Mouse (Mus musculus) mature B cell (primary cell): ENCODE measurements around the gene Nek9.

ENCODE experiments used
- in situ Hi-C: fragments of 300-500 bp; cut with MboI; formaldehyde crosslinking; loops from 2 replicates; pipeline ENCODE4 v1.14.3; 2019

Gene Nek9

DNA sequence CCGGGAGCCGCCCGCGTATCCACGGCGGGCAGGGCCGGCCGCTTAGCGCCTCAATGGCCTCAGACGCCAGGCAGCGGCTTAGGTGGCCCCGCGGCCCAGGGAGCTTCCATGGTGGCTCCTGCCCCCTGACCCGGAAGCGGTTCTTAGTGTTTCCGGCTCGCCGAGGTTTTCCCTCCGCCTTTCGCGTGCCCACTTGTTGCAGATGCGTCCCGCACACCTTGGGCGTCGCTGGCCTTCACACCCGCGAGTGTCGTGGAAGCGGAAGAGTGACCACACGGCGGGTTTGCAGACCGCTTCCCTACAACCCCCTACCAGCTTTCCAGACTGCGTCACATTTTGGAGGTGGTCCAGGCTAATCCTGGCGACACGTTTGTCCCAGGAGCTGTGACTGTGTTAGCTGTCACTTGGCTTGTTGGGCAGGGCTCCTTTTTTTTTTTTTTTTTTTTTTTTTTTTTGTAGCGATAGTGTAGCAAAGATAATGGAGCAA, at the start of gene Nek9:
Nek9 (minus strand) TSS at position 120 of the 487 bp plus-strand sequence.
- in situ Hi-C loops, result no loop called here

DNA sequence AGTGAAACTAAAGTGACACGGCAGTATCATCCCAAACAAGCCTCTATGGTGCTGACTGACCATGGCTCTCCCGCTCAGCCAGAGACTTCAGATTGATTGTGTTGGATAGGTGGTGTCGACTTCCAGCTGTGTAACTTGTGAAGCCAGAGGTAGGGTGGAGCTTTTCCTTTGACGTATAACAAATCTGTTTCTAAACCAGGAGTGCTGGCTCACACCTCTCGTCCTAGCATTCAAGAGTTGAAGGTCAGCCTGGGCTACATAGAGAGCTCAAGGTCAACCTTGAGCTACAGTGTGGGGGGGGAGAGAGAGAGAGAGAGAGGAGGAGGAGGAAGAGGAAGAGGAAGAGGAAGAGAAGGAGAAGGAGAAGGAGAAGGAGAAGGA, 46.8 kb upstream of the Nek9 start:
- in situ Hi-C loops, result loop anchor here (5.0 kb wide), 1 partner anchor 46 kb away; no protein-coding TSS in a partner anchor

DNA sequence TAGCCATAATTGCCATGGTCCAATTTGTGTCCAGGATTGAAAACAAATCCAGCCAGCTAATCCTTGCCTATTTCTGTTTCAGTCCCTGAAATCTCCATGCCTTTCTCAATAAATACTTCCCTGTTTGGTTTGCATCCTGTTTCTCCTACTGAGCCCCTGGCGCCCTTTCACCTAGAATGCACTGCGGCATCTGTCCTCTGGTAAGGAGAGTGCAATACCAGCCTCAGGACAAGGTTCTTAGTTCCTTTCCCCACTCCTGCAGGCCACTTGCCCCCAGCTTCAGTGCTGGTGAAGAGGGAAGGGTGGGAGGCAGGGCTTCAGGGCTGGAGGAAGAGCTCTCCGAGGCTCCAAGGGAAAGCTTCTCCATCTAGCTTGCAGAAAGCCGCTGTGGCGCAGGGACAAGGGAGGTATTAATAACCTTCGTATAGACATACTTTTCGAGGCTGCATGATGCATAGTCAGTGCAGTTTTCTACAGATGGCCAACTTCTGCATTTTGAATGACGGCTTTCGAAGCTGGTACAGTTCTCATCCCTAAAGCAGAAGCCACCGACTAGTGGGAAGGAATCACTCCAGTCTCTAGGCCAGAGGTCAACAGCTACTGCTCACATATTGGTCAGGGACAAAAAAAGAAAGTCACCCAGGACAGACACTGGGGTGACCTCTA, 46.3 kb upstream of the Nek9 start:
- in situ Hi-C loops, result loop anchor here (5.0 kb wide), 1 partner anchor 47 kb away; no protein-coding TSS in a partner anchor

DNA sequence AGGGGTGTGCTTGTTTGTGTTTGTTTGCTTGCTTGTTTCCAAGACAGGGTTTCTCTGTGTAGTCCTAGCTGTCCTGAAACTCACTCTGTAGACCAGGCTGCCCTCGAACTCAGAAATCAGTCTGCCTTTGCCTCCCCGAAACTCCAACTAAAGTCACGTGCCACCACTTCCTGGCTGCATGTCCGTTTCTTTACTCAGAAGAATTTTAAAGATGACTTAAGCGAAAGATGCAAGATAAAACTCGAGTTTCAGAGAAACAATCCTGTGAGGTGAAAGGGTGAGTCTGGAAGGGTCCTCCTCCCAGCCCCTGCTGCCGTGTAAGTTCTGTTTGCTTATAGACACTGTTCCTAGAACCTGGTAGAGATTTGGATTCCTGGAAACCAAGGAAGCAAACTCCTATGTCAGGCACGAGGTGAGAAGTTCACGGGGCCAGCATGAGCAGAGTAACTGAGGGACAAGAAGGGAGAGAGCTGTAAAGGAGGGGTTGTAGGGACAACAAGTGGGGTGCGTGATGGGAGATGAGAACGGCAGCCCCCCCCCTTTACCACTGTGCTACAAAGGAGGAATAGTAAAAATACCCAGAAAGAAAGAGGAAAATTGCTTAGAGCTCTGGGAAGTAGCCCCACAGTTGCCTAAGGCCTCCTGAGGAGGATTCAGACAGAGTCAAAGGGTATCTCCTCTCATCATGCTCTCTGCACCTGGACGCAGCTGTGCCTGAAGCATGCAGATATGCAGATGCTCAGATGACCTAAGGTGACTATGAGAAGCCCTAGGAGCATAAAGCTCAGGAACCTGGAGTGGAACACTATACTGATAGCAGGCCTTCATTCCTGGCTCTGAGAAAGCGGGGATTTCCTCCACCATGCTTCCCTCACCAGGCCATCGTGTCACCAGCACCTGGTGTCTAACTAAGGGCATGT, 43.9 kb upstream of the Nek9 start:
- in situ Hi-C loops, result no loop called here

DNA sequence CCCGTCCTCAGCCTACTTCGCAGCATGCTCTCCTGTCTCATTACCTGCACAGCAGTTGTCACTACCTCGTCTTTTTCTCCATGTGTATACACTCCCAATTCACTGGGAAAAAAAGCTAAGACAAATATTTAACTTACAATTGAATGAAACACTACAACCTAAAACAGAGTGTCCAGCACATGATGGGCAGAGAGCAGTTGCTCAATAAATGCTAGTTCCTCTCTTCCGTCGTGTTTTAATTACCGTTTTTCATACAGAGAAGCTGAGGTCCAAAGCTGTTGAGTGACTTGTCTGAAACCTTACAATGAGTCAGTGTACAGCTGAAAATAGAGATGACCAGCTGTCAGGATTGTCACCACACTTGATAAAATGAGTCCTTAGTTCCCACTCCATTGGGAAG, 42.4 kb upstream of the Nek9 start:
- in situ Hi-C loops, result no loop called here

DNA sequence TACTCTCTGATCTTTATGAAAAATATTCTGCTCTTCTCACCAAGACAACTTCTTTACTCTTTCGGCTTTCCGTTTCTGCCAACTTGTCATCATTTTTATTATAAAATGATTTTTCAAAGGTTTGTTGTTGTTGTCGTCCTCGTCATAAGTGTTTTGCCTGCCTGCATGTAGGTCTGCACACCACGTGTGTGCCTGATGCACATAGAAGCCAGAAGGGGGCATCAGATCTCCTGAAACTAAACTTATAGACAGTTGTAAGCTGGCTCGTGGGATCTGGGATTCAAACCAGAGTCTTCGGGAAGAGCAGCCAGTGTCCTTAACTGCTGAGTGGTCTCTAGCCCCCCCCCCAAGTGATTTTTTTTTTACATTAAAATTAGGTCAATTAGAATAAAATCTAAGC, 41.8 kb upstream of the Nek9 start:
- in situ Hi-C loops, result no loop called here

DNA sequence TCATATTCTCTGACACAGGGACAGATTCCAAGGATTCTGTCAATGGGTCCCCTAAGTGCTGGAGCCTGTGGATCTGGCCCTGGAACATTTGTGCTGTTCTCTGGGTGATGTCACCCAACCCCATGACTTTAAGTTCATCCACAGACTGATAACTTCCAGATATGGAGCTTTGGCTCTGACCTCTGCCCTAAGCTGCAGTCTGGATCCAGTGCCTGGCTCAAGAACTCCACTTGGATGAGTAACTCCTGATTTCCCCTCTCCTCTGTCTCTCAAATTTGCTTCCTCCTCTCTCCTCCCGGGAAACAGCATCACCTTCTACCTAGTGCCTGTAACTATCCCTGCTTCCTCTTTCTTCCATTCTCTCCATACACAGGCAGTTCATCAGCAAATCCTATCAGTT, 41.1 kb upstream of the Nek9 start:
- in situ Hi-C loops, result no loop called here

DNA sequence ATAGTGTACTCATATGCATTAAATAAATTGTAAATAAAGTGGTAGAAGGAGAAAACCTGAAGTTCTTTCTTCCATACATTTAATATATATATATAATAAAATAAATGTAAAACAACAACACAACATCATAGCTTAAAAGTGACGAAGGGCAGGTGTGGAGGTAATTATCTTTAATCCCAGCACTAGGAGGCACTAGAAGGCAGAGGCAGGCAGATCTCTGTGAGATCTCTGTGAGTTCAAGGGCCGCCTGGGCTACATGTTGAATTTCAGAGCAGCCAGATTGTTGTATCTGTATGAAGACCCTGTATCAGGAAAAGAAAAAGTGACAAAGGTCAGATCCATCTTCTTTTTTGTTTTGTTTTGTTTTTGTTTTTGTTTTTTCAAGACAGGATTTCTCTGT, 39.1 kb upstream of the Nek9 start:
- in situ Hi-C loops, result no loop called here

DNA sequence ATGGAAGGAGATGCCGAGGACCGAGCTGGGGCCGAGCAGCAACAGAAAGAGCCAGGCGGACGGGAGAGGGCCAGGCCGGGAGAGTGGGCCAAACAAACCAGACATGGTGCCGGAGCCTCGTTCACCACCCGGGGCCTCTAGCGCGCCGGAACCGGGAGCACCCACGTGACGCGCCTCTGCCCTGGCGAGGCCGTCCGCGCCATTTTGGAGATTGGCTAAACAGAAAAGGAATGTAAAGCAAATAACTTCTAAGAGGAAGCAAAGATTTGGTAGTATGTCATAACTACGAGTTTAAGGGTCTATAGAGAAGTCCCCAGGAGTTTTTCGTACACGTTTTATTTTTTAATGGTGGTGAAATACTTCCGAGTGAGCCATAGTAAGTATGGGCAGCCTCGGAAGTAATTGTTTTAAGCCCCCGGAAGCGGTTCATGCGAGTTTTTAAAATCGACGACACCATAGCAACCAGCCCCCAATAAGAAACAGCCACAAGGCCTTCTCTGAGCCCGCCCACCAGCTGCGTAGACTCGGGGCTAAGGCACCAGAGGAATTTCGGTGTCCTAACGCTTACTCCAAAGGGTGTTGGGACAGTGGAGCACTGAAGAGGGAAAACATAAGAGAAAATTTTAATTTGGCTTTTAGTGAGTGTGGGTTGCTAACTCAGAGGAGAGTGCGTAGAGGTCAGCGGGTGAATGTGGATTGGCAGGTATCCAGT, 35.6 kb upstream of the Nek9 start, which contains the start of gene Tmed10:
Tmed10 (minus strand) TSS at position 287 of the 712 bp plus-strand sequence.
- in situ Hi-C loops, result no loop called here

DNA sequence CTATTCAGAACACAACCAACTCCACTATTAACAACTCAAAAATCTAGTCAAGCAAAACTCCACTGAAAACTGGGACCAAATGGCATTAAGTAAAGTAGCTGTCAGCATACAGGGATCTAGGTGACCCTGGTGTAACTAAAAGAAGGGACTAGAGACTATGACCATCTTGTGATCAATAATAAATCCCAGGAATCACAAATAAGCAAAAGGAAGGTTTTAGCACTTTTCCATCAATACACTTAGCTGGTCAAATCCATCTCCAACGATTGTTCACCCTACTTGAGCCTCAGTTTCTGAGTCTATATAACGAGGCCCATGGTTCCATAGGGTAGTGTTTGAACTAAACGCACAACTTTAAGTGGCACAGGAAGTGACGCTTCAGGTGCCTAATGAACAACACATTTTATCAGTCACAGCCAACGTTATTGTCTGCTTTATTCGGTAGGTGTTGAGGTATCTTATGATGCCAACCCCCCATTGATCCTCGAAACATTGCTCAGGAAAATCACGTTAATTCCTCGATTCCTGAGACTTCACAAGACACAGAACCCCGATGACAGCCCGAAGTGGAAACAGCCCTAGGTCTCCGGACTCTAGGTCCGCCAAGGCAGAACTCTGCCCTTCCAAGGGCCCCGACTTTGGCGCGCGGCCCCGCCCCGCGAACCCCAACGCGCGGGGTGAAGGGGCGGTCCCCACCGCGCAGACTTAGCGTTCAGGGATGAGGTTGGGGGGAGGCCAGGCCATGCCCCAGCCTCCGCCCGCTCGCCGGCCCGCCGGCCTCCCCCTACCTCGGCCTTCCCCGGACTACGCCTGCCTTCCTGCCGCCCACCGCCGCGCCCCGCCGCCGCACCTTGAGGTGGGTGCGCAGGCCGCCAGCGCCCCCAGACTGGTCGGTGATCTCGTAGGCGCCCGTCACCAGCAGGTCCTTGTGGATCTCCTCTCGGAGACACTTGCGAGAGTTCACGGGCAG, 34.7 kb upstream of the Nek9 start:
- in situ Hi-C loops, result no loop called here

DNA sequence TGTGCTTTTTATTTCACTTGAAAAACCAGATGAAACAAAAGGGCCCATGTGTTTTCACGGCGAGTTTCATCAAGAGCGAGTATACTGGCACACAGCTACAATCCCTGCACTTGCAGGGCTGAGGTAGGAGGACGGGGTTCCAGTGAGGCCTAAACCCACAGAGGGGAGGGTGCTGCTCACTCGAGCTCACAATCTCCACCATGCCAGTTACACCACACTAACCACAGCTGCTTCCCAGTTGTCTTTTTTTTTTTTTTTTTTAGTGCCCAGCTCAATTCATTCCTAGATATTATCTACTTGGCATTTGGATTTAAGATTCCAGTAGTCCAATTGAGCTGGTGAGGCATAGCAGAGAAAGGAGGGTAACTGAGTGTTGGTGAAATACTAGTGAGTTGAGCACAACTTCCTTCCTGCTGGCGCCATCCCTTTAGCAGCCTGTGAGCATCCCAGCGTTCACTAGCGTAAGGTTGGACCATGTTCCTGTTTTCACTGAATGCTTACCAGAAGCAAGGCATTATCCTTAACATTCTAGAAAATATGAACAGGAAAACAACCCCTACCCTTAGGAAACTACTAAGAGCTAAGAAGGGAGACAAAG, 33.0 kb upstream of the Nek9 start:
- in situ Hi-C loops, result no loop called here

DNA sequence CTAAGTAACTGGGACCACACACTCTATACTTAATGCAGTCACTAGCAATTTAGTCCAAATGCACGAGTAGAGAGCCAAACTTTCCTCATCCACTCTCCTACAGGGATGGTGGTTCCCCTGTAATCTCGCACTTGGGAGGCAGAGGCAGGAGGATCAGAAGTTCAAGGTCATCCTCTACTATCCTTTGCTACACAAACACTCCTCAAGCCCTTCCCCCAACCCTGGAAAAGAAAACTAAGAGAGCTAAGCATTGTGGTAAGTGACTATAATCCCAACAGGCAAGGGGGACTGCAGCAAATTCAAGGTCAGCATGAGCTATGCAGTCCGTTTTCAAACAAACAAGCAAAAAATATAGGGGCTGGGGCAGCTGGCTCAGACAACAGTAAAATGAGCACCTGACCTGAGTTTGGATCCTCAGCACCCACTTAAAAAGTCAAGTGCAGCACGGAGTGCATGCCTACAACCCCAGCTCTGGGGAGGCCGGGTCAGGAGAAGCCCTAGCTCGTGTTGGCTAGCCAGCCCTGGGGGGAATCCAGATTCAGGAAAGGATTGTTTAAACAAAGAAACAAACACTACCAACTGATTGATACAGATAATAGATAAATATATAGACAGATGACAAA, 29.4 kb upstream of the Nek9 start:
- in situ Hi-C loops, result no loop called here

DNA sequence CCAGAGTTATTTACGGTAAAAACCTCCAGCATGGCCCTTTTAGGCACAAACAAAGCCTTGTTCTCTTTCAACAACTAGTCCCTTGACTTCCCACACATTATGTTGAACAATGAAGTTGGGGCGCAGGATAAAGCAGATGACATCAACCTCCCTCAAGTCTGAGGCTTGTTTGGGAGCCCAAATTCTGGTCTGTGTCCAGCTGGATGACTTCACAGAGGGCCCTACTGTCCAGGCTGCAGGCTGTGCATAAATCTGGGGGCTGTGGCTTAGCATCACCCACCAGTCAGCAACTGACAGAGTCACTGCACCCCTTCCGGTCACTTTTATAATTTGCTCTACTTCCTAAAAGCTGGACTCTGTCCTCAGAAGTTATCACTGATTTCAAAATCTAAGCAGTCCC, 27.1 kb upstream of the Nek9 start:
- in situ Hi-C loops, result no loop called here

DNA sequence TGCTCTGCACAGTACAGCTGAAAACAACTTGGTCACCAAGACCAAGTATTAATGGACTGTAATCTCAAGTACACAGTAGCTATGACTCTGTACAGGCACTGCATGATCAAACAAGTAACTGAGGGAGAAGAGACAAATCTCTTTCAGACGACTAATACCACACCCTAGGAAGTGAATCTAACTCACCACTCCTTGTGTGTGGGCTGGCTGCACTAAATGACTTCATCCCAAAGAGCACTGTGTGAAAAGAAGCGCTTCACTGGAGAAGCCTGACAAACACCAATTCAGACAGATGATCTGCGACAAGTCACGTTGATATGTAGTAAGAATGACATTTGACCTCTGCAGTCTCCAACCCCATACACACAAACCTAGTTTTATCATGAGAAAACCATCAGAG, 23.3 kb upstream of the Nek9 start:
- in situ Hi-C loops, result no loop called here

DNA sequence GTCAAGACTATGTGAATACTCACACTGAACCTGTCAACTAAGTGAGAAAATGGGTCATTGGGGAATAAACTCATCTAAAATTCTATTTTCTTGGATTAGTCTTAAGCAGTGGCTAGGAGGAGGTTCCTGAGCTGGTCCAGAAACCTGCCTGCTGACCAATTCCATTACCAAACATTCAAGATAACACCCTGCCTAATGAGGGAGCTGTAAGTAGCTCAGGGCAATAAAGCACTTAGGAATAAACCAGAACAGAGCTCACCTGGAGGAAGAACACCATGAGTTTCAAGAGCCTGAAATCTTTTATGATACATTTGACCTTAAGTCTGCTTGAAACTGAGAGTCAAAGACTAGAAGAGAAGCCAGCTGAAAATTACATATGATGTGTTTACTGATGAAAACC, 22.4 kb upstream of the Nek9 start:
- in situ Hi-C loops, result no loop called here

DNA sequence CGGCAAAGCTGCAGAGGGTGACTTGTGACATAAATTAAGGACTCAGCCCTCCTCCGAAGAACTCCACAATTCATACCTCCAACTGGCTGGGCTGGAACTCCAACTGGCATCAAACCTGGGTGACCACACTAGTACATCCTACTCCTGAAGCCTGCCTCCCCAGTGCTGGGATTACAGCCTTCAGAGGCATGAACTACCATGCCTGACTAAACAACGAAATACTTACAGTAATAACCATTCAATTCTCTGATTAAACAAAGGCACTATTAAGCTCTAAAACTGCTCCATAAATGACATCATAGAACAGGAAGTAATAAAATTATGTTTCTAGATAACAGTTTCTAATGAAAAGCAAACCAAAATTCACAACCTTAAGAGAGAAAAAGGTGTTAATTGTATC, 22.0 kb upstream of the Nek9 start:
- in situ Hi-C loops, result no loop called here

DNA sequence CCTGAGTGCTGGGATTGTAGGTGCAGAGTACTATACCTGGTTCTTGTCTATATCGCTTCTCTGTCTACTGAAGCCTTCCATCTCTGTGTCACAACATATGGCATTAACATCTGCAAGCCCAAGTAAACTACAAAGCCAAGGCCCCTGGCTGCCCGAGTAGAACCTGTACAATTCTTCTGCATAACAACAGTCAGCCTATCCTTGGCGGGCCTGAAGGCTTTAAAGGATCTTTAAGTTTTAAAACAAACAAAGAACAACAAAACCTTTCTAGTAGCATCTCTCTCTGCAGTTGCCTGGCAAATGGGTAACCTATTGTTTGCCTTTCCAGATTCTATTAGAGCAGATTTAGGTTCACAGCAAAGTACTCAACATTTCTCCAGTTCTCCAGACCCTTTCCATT, 14.9 kb upstream of the Nek9 start:
- in situ Hi-C loops, result no loop called here

DNA sequence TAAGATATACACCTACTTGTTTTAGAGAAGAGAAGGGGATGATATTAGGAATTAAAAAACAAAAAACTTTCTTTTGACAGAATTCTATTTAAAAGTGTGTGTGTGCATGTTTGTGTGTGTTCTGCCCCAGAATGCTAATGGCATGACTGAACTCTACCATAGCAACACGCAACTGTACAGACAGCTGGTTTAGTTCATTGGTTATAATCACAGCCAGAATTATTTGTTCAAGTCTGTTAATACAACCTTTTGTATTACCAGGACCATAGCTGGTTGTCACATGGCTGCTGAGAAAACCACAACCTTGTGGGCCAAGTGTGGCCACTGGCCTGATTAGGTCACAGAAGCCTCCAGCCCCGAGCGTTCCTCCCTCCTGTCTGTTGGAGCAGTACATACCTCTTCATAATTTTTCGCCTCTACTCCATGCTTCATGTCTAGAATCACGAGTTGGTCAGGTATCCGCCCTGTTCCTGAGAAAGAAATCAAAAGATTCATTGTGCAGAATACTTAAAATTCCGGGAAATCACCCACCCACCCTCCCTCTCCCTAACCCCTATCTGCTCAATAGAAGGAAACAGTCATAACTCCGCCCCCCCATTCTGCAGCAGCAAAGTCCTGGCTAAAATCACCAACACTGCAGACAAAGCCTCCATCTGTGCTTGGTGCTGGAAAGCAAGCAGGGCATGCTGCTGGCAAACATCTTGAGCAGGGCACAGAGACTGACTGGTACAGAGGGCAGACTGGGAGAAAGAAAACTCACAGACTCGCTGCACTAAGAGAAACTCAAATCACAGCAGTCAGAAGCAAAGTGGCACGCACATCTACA, 11.5 kb upstream of the Nek9 start:
- in situ Hi-C loops, result no loop called here

DNA sequence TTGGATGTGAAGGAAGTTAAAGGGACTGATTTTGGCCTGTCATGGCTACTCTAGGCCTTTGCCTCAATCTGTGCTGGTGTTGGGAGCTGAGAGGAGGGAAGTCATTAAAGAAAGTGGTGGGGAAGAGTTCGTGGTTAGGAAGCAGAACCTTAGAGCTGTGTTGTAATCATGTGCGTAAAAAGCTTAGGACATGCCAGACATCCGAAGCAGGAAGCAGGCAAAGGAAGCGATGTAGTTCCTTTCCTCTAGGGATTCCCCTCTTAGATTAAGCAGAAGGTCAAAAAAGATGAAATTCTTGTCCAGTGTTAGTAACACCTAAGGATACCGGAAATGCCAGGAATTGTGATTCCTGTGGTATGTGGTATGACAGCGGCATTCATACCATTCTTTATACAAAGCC, 9.2 kb upstream of the Nek9 start:
- in situ Hi-C loops, result loop anchor here (10.0 kb wide), 1 partner anchor 316 kb away; no protein-coding TSS in a partner anchor
